Mouse (Mus musculus) liver, postnatal 0 days (tissue): Measurements from ENCODE around the gene Riok1.

Source experiments
- CTCF ChIP-seq: sonication (generic); IDR thresholded peaks from 2 replicates; pipeline ENCODE4 v1.5.1; 2016; ENCODE audit warnings: antibody characterized with exemption, low read depth
- EP300 ChIP-seq: IDR thresholded peaks from 2 replicates; pipeline ENCODE4 v1.6.1; 2016; ENCODE audit warnings: antibody characterized with exemption, low read depth, mild to moderate bottlenecking

DNA sequence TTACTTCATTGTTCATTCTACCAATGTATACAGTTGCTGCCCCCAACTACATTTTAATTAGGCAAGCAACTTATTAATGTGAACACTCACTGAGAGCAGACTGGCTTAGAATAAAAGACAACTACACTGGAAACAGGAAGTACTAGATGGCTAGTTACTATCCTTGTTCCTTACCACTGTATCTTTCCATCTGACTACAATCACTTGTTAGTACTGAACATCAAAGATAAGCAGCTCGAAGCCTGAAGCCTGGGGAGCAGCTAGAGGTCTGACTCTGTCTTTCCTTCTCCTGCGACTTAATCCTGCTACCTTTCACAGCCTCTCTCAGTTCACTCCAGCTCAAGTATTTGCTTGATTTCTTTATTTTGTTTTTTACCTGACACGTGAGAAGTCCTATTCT is 18.0 kb upstream of the Riok1 start:
- TF ChIP-seq CTCF (no peak), EP300 (no peak)
